Mouse (Mus musculus) brain, adult 2 months (tissue): ENCODE data around the gene Aox4.

ENCODE experiments used
- DNase-seq: peaks from one replicate; pipeline ENCODE4 v3.0.0; 2011; ENCODE audit warnings: low read depth, low spot score

The Aox4 gene

DNA sequence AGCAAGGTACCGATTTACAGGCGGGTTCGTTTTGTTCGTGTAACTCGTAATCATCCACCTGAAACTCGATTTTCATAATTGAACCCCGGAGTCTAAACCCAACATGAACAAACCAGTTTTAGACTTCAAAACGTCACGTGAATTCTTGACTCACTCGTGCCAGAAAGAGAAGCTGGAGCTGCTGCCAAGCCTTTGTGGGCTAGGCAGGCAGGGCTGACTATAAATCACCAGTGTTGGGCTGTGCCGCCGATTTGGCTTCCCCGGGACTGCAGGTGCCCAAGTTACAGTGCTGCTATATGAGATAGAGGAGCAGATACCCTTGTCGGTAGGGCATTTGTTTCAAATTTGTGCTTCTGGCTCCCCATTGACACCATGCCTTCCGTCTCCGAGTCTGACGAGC, at the start of gene Aox4:
Aox4 (plus strand) TSS at position 195 of the 400 bp plus-strand sequence.
- peak; percentile 71 for DNase-seq

DNA sequence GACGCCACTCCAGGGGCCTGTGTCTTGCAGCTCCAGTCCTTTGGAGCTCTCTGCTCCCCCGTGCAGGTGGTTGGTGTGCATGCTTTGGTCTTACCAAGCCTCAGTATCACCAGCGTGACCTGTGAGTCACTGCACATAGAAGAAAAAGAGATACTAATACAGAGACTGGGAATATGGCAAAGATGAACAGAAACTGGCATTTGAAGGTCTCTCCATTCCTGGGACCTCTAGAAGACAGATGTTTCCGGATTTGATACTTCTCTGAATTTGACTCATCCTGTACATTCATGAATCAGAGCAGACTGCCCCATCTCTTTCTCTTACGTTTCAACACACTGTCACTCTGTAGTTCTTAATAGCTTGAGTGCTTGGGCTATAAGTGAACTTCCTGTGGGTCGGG, 40.3 kb upstream of the Aox4 start:
- no peak for DNase-seq

DNA sequence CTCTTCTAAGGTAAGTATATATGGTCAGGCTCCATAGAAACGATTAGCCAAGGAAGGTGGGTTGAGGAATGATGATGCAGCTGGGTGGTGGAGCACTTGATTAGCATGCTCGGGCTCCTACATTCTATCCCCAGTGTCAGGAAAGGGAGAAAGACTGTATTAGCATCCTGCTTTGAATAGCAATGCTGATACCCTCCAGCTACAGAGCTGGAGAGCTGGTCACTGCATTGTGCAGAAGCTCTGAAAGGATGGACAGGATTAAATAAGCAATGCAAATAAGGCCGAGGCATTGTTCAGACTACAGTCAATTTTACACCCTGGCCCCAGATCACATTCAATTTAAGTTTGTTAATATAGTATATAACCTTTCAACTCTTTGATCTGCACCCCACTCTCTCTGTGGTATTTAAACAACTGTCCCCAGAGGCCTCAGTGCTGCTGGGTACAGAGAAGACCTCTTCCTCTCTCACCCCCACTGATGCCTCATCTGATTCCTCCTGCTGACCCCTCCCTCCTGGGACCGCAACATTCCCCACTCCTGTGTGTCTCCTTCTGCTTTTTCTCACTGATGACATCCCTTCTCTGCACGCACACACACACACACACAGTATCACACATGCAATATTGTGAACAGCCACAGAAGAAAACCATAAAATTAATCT, 21.6 kb upstream of the Aox4 start:
- DNase-seq, result no peak

DNA sequence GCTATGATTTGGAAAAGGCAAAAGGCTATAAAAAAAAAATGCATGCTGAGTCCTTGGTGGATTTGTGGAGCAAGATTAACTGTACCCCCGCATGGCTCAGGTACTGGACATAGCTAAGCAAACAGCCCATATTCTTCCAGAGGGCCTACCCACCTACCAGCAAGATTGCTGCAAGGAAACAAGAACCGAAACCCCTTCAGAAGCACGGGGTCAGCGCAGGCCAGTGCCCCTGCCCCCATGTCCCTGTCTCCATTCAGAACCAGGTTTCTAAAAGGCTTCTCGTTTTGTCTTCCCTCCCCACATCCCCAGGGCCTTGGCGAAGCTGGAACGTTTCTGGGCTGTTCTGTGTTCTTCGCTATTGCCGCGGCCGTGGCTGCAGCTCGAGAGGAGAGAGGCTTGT, 15.9 kb upstream of the Aox4 start:
- no peak for DNase-seq

DNA sequence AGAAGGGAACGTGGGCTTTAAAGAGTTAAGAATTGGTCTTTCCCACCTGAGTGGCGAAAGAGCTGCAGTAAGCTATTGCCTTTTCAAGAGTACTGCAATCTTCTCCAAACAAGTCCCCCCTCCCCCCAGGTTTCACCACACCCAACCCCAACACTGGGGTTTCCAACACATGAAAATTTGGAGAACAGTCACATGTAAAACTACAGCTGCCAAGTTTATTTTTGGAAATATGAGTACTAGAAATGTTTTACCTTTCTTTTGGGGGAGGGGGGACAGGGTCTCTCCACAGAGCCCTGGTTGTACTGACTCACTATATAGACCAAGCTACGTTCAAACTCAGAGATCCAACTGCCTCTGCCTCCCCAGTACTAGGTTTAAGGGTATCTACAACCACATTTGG, 15.2 kb upstream of the Aox4 start:
- no peak for DNase-seq

DNA sequence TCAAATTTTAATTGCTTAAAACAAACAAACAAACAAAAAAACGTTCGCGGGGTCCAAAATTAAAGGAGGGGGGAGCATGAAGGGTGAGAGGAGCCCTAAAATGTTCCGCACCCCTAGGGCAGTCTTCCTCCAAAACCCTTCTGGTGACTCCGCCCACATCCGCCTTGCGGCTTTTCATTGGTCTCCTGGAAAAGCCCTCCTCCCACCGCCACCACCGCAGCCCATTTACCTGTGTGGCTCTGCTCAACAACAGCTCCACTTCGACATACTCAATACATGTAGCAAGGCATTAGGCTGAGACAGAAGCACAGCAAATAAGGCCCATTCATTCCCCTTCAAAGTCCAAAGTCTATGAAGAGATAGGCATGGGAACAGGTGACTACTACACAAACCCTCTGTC, 14.7 kb upstream of the Aox4 start:
- no peak for DNase-seq

DNA sequence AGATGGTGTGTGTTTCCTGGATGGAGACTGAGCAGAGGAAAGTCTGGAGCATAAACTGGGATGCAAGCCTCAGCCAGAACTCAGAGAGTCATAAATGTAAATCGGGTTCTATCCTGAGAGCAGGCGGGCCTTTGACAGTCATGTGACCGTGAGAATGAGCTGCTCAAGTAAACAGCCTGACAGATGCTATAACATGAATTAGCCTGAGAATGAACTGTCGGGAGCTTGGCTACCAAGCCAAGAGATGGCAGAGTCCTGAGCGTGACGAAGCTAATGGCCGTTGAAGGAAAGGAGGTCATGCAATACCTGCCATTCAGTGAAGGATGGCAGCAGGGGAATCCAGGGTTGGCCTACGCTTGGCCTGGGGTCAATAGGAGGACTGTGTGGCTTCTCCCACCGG, 13.2 kb upstream of the Aox4 start:
- peak; percentile 45 for DNase-seq

DNA sequence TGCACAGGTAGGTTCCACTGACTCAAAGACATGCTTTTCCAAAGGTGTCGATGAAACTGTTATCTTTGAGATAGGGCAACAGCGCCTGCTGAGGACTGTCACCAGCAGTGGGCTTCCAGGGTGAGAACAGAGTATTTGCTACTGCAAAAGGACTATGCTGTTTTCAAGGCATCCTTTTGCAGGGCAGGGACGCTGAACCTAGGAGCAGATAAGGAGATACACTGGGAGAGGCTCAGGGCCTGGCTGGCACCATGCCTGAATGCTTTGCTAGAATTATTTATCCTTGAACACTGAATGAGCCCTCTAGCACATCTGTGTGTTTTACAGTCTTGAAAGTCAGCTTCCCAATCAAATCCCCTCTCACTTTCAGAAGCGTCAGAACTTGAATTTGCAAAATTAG, 11.8 kb upstream of the Aox4 start:
- no peak for DNase-seq

DNA sequence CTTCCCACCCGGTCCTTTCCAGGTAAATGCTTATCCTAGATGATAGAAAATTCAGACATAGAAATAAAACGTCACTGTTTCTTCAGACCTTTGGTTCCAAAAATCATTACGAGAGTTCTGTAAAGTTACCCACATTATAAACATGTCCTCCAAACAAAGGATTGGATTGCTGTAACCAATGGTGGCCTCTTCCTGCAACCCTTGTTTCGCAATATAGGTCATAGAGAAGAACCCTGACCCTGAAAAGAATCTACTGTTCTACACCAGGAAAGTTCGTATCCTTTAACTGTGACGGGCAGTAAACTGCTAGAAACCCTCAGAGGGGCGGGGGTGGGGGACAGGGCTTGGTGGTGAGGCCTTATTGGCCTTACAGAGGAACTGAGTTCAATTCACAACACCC, 2.6 kb downstream of the Aox4 start:
- DNase-seq, result no peak

DNA sequence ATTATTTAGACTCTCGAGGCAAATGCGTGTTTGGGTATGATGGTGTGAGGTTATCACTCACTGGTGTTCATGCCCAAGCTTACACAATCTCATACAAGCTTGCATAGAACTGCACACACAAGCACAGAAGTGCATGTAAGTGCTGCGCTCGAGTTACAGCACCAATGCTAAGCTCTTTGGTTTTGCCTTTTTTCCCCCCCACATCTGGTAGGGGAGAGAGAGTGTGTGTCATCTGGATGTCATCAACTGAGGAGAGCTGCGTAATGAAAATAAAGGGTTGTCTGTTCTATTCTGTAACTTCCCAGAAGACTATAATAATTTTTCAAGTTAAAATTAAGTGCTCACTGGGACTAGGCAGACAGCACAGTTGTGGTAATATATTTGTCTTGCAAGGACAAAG, 3.6 kb downstream of the Aox4 start:
- no peak for DNase-seq

DNA sequence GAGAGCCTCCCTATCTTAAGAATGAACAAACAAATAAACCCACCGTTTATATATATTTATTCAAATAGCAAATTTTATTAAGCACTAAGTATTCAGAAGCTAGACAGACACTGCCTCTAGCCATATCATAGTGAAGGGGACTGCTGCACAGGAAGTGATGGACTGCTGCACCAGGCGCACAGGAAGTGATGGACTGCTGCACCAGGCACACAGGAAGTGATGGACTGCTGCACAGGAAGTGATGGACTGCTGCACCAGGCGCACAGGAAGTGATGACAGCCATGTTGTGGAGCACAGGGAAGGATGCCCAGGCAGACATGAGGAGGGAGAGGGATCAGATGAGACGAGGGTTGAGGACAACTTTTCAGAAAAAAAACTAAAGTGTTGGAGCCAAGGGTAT, 5.2 kb downstream of the Aox4 start:
- no peak for DNase-seq

DNA sequence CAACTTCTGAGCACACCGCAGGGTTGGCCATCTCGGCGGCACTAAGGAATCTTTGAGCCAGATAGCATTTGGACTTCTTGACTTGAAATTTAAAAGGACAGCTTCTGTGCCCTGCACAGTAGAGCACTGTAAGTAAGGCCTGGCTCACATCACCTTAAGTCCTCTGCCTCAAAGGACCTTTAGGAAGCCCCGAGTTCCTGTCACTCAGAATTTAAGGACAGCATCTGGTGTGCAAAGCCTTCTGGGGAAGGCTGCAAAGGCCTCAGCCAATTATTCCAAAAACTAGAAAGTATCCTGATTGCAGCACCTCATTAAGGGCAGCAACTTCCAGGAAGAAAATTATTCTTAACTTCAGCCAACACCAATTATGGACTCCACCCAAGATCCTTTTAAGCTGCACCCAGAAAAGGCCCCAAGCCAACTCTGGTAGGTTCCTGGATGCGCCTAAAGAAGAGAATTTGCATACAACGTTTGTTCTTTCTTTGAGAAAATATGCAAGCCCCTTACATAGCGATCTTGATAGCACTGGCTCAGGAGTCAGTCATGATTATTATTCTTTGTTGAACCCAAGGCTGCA, 5.8 kb downstream of the Aox4 start:
- peak; percentile 32 for DNase-seq

DNA sequence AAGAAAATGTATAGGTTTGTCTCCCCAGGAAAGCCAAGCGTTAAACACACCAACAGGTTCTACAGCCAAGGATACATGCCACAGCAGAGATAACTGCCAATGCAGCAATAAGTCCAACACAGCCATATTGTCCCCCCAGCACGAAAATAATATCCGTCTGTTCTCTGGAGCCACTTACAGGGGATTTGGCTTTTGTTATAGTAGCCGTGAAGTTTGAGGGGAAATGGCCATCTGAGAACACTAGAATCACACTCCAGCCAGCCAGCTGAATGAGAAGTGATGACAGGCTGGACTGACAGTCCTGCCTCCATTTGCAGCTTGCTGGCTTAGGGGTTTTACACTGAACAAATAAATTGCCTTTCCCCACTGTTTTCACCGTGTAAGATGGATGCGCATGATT, 10.9 kb downstream of the Aox4 start:
- no peak for DNase-seq

DNA sequence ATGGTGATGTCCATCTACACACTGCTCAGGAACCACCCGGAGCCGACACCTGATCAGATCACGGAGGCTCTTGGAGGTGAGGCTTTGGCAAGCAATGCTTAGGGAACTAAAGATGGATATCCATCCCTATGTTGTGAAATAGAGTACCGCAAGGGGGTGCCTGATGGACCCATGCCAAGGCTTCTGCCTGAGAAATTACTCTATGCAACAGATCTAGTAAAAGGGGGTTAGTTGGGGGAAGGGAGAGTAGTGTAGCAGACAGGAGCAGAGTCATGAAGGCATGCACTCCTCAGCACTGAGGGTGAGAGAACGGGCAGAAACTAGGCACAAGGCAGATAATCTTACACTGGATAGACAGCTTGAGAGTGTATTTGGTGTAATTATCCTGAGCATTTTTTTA, 11.7 kb downstream of the Aox4 start:
- no peak for DNase-seq

DNA sequence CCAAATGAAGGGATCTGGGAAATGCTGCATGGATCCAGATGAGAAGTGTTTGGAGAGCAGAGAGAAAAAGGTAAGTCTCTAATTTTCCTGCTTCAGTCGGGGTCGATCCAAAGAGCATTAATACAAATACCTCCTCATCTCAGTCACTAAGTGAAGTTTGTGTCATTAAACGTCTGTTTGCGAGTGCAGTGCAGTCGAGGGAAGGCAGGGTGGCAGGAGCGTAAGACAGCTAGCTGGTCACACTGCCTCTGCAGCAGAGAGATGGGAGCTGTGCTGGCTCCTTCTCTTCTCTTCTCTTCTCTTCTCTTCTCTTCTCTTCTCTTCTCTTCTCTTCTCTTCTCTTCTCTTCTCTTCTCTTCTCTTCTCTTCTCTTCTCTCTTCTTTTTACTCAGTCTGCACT, 17.9 kb downstream of the Aox4 start:
- no peak for DNase-seq

DNA sequence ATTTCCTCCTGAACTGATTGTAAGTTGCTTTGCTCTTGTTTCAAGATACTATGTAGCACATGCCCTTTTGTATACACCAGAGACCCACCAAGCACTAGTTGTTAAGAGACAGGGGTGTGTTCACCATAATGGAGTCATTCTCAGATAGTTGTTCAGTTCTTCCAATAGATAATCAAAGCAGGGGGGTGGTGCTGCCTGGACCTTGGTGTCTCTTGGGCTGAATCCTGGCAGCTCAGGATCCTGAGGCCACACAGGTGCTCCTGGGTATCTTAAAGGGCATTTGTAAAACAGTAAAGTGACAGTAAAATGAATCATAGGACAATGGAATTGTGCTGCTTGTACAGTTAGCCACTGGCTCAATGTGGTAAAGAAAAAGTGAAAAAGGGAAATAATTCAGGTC, 18.7 kb downstream of the Aox4 start:
- no peak for DNase-seq

DNA sequence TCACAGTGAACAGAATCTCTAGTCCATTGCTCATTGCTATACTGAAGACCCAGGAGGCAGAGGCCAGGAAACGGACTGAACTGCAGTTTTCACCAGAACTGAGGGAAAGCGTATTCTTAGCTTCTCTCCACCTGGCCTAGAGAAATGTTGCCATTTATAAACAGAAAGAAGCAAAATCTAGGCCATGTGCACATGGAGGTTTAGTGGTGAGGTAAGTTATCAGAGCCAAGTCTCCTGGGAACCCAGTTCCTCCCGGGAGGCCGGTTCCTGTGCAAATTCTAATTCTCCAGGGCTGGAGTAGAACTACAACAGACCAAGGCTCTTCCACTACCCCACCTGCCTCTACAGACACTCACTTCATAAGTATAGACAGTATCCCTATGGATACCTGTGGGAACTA, 19.6 kb downstream of the Aox4 start:
- DNase-seq, result peak; percentile 26

DNA sequence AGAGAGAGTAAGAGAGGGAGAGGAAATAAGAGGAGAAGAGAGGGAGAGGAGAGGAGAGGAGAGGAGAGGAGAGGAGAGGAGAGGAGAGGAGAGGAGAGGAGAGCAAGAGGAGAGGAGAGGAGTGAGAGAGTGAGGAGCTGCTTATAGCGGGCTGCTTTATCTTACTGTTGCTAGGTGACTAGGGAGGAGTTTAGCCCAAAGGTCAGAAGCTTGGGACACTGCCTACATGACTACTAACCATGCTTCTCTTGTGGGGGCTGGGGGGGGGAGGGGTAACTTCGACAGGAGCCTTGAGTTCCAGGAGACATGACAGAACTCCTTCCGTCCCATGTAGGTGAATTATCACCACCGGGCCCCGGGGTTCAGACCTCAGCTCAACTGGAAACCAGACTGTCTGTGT, 20.3 kb downstream of the Aox4 start:
- no peak for DNase-seq

DNA sequence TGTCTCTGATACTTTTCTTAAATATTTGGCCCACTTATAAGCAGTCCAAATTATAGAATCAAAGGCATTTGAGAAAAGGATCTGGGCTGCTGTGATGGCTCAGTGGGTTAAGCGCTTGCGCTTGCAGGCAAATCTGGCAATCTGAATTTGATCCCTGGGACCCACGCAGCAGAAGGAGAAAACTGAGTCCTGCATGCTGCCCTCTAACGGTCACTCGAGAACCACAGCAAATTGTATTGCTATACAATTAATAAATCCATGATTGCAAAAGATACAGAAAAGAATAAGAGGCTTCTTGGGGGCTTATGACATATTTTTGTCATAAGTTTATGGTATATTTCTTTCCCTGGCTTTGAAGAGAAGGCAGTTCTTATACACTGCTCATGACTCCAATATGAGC, 25.2 kb downstream of the Aox4 start:
- no peak for DNase-seq

DNA sequence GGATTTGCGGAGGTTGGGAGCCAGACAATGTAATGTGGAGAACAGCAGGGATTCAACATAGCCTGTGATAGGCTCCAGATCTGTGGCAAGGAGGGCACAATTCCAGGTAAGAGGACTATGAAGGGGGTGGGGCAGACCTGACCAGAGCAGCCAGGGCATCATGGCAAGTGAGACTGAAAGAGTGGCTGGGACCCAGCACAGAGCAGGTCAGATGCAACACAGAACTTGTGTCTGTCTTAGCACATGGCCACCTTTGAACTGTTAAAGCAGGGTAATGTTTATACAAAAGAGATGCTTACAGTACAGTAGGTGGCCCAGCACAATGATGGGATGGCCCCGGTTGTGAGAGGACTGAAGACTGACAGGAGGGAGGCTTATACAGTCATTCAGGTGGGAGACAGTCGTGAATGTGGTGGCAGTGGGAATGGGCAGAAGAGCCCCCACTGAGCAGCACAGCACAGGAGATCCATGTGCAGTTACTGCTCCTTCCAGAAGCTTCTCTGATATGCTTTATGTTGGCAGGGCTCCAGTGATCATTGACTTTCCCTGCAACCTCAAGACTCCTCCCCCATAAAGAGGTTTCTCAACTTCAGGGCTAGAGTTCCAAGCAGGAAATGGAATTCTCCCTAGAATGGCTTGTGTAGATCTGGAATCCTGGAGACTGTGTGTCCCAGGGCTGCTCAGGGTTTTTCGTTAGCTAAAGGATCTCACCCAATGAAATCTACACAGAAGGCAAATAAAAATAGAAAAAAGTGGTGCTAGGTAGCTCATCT, 27.5 kb downstream of the Aox4 start:
- DNase-seq, result no peak

DNA sequence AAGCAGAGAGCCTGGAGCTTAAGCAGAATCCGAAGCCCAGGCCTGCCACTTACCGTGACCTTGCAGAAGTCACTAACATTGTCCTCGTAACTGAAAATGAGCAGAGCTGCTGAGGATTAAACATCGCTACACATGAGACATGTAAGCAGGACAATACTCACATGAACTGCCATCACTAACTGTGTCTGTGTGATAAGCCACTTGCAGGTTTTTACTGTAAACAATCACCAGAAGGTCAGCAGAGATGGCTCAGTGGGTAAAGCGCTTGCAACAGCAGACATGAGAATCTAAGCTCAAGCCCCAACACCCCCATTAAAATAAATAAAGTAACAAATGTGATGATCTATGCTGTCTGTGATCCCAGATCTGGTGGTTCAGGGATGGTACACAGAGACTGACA, 28.2 kb downstream of the Aox4 start:
- no peak for DNase-seq

DNA sequence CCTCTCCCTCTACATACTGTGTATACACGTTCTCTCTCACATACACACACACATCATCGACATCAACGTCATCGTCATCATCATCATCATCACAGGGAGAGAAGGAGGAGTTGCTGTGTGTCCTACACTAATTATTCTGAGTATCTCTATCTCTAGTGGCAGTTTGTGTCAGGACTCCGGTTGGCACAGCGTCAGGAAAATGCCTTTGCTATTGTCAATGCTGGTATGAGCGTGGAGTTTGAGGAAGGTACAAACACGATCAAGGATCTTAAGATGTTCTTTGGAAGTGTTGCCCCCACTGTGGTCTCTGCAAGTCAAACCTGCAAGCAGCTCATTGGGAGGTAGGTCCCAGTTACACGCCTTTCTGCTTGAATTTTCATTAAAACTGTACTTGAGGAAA, 28.8 kb downstream of the Aox4 start:
- no peak for DNase-seq

DNA sequence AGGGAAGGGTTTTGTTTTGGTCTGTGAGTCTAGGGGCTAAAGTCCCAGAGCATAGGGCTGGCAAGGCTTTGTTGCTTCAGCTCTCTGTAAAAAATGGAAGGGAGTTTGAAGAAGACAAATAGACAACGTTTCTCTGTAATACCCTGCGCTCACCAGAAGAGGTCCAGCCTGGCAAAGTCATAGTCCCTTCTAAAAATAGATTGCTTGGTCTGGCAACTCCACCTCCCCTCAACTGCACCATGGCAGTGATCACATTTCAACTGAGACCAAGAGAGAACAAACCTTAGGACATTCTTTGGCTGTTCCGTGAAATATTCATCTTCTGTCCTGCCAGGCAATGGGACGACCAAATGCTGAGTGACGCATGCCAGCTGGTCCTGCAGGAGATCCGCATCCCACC, 30.1 kb downstream of the Aox4 start:
- DNase-seq, result no peak
